Mouse (Mus musculus): ENCODE measurements at regions not wholly inside any gene's neighbourhood (a gene's known extent, or its start where the extent isn't known, plus 50 kb on each side); places are given as distances from the start of the nearest gene placed in this dataset.

DNA sequence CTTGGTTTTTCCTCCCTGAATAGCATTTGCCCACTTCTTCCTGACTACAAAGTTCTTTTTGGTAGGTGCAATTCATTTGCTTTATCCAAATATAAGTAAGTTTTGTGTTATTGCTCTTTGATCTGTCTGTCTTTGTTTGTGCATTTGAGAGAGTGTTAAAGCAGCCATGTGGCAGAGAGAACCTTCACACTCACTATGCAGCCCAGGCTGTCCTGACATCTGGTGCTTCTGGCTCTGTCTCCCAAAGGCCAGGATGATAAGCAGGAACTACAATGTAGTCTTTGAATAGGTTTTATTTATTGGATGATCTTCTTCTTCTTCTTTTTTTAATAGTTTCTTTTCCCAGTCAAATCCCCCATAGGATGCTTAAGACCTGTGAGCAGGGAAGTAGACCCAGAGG, 726.7 kb downstream of the Gm10283 start:
- DNase-seq: no peak

DNA sequence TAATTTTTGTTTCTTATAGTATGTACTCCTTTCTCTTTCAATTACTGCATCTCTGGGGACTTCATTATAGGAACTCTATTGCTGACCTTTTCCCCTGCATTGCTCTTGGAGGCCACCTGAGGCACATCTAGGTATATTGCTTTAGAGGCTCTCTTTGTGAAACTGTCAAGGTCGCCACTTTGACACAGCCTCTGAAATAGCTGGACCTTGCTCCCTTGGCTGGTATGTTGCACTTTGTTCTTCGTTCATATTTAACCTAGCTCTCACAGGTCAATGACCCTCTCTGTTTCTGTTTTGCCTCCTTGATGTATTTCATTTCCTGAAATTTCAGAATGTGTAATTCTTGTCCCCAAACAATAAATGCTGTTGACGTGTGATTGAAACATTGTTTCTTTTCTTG, 734.9 kb downstream of the Gm10283 start:
- DNase-seq: peak; percentile 40 to 57

Measured in kidney, postnatal 25 days (tissue).